Mouse (Mus musculus): ENCODE results near the gene Olfr1246. TPM values are rescaled to one million over a fixed set of nuclear protein-coding genes. Genes with fewer than 3 reads are reported as not detected.
"Not testable (repeated sequence)": the region's sequence is repeated elsewhere in the genome, so short reads cannot be mapped to it uniquely, and the experiment has no call there.

The Olfr1246 gene
- not detected in 2 replicates for polyA plus RNA-seq (2015; fragmentation: Nextera tagmentation; extraction: Ambion mirVana)

GRCm38 (mm10) chr2:89593057-89593456, at the start of gene Olfr1246:
Gene Olfr1246 (minus strand): TSS chr2:89593157.
- Histone ChIP-seq H3K9me3 (replicated peaks) (no peaks in the 10 kb centered on the region), H3K4me1 (replicated peaks) (no peaks in the 10 kb centered on the region), H3K4me3 (replicated peaks) (no peak within 1 kb of the TSS), H3K27me3 (no peaks in the 10 kb centered on the region), H3K4me2 (no peak within 1 kb of the TSS), H3K27ac (replicated peaks) (no peak within 1 kb of the TSS), H3K9ac (no peak within 1 kb of the TSS), H3K36me3 (replicated peaks) (no peaks in the 10 kb centered on the region)
- no peak for ATAC-seq (ENCODE audit: insufficient read depth)
- 55% methylated on average over 2 of the region's 2 CpGs for WGBS (ENCODE audit: insufficient replicate concordance)

GRCm38 (mm10) chr2:89634883-89635282, 41.9 kb upstream of the Olfr1246 start, which contains the start of gene Olfr1249:
Gene Olfr1249 (minus strand): TSS chr2:89634983.
- Histone ChIP-seq H3K4me1 (replicated peaks) (no peaks in the 10 kb centered on the region), H3K27me3 (no peaks in the 10 kb centered on the region), H3K4me3 (replicated peaks) (no peak within 1 kb of the TSS), H3K4me2 (no peak within 1 kb of the TSS), H3K9ac (no peak within 1 kb of the TSS), H3K36me3 (replicated peaks) (no peaks in the 10 kb centered on the region), H3K9me3 (replicated peaks) (no peaks in the 10 kb centered on the region), H3K27ac (replicated peaks) (no peak within 1 kb of the TSS)
- no peak for ATAC-seq (ENCODE audit: insufficient read depth)
- 68% methylated on average over 2 of the region's 2 CpGs for WGBS (ENCODE audit: insufficient replicate concordance)

GRCm38 (mm10) chr2:89618145-89618544, 25.2 kb upstream of the Olfr1246 start, which contains the start of gene Olfr1248:
Gene Olfr1248 (minus strand): TSS chr2:89618245.
- H3K4me2 ChIP-seq; H3K4me1 ChIP-seq (replicated peaks); H3K4me3 ChIP-seq (replicated peaks); H3K36me3 ChIP-seq (replicated peaks); H3K27me3 ChIP-seq; ATAC-seq (ENCODE audit: insufficient read depth); H3K9ac ChIP-seq; H3K9me3 ChIP-seq (replicated peaks); H3K27ac ChIP-seq (replicated peaks): not testable (repeated sequence)
- 55% methylated on average over 1 of the region's 1 CpGs for WGBS (ENCODE audit: insufficient replicate concordance)

GRCm38 (mm10) chr2:89614030-89614429, 21.1 kb upstream of the Olfr1246 start, which contains the start of gene Olfr1247:
Gene Olfr1247 (minus strand): TSS chr2:89614130.
- ATAC-seq (ENCODE audit: insufficient read depth), result no peak
- H3K4me1 ChIP-seq (replicated peaks), result no peaks in the 10 kb centered on the region

GRCm38 (mm10) chr2:89578347-89578746, 14.6 kb downstream of the Olfr1246 start, which contains the start of gene Olfr1245:
Gene Olfr1245 (minus strand): TSS chr2:89578447.
- no peaks in the 10 kb centered on the region for H3K27me3 ChIP-seq
- H3K27ac ChIP-seq (replicated peaks), result no peak within 1 kb of the TSS
- H3K9ac ChIP-seq, result no peak within 1 kb of the TSS
- no peak within 1 kb of the TSS for H3K4me3 ChIP-seq (replicated peaks)
- H3K9me3 ChIP-seq (replicated peaks), result no peaks in the 10 kb centered on the region
- H3K4me2 ChIP-seq, result no peak within 1 kb of the TSS
- 54% methylated on average over 1 of the region's 1 CpGs for WGBS (ENCODE audit: insufficient replicate concordance)
- H3K4me1 ChIP-seq (replicated peaks), result no peaks in the 10 kb centered on the region
- no peak for ATAC-seq (ENCODE audit: insufficient read depth)
- H3K36me3 ChIP-seq (replicated peaks), result no peaks in the 10 kb centered on the region

More at GRCm38 (mm10) chr2:89614030-89614429, 21.1 kb upstream of the Olfr1246 start, which contains the start of gene Olfr1247:
- H3K9ac ChIP-seq, result no peak within 1 kb of the TSS
- H3K4me2 ChIP-seq, result no peak within 1 kb of the TSS
- H3K27me3 ChIP-seq, result no peaks in the 10 kb centered on the region
- no peaks in the 10 kb centered on the region for H3K36me3 ChIP-seq (replicated peaks)
- H3K9me3 ChIP-seq (replicated peaks), result no peaks in the 10 kb centered on the region
- no peak within 1 kb of the TSS for H3K27ac ChIP-seq (replicated peaks)
- no peak within 1 kb of the TSS for H3K4me3 ChIP-seq (replicated peaks)
- WGBS (ENCODE audit: insufficient replicate concordance), result 72% methylated on average over 2 of the region's 2 CpGs

- not testable (repeated sequence) for H3K27ac ChIP-seq (replicated peaks); ATAC-seq (ENCODE audit: insufficient read depth); H3K9me3 ChIP-seq (replicated peaks); H3K27me3 ChIP-seq; H3K36me3 ChIP-seq (replicated peaks); H3K4me2 ChIP-seq; H3K9ac ChIP-seq; H3K4me1 ChIP-seq (replicated peaks); H3K4me3 ChIP-seq (replicated peaks)
- 41% methylated on average over 2 of the region's 2 CpGs for WGBS (ENCODE audit: insufficient replicate concordance)
These were observed 30.3 kb downstream of the Olfr1246 start for GRCm38 (mm10) chr2:89562706-89563105.

- WGBS (ENCODE audit: insufficient replicate concordance), result 52% methylated on average over 2 of the region's 2 CpGs
These were observed 48.4 kb downstream of the Olfr1246 start for GRCm38 (mm10) chr2:89544516-89544915.

GRCm38 (mm10) chr2:89539923-89540322, 53.0 kb downstream of the Olfr1246 start:
- Histone ChIP-seq H3K4me1 (replicated peaks) (no peaks in the 10 kb centered on the region), H3K4me3 (replicated peaks) (no peak overlapping the region), H3K27ac (replicated peaks) (no peak overlapping the region), H3K9me3 (replicated peaks) (no peaks in the 10 kb centered on the region), H3K9ac (no peak overlapping the region), H3K36me3 (replicated peaks) (no peaks in the 10 kb centered on the region), H3K4me2 (no peak overlapping the region), H3K27me3 (no peaks in the 10 kb centered on the region)
- 33% methylated on average over 1 of the region's 1 CpGs for WGBS (ENCODE audit: insufficient replicate concordance)
- ATAC-seq (ENCODE audit: insufficient read depth), result no peak

More at GRCm38 (mm10) chr2:89544516-89544915, 48.4 kb downstream of the Olfr1246 start:
- no peak overlapping the region for H3K4me2 ChIP-seq
- no peaks in the 10 kb centered on the region for H3K27me3 ChIP-seq
- H3K9me3 ChIP-seq (replicated peaks), result no peaks in the 10 kb centered on the region
- no peaks in the 10 kb centered on the region for H3K36me3 ChIP-seq (replicated peaks)
- H3K9ac ChIP-seq, result no peak overlapping the region
- no peak overlapping the region for H3K27ac ChIP-seq (replicated peaks)
- H3K4me1 ChIP-seq (replicated peaks), result no peaks in the 10 kb centered on the region
- H3K4me3 ChIP-seq (replicated peaks), result no peak overlapping the region
- no peak for ATAC-seq (ENCODE audit: insufficient read depth)

Other genes with a start within 250 kb of the Olfr1246 start
- not detected in 2 replicates for gene Olfr1234, start 228.3 kb downstream of the Olfr1246 start, polyA plus RNA-seq (2015; fragmentation: Nextera tagmentation; extraction: Ambion mirVana)
- gene Olfr1238, start 183.5 kb downstream of the Olfr1246 start, polyA plus RNA-seq (2015; fragmentation: Nextera tagmentation; extraction: Ambion mirVana), result not detected in 2 replicates
- not detected in 2 replicates for gene Olfr1239, start 172.8 kb downstream of the Olfr1246 start, polyA plus RNA-seq (2015; fragmentation: Nextera tagmentation; extraction: Ambion mirVana)
- gene Olfr1240, start 150.2 kb downstream of the Olfr1246 start, polyA plus RNA-seq (2015; fragmentation: Nextera tagmentation; extraction: Ambion mirVana), result not detected in 2 replicates
- gene Olfr1241, start 106.0 kb downstream of the Olfr1246 start, polyA plus RNA-seq (2015; fragmentation: Nextera tagmentation; extraction: Ambion mirVana), result not detected in 2 replicates
- gene Olfr1242, start 94.8 kb downstream of the Olfr1246 start, polyA plus RNA-seq (2015; fragmentation: Nextera tagmentation; extraction: Ambion mirVana), result not detected in 2 replicates
- not detected in 2 replicates for gene Olfr1243, start 61.7 kb downstream of the Olfr1246 start, polyA plus RNA-seq (2015; fragmentation: Nextera tagmentation; extraction: Ambion mirVana)
- not detected in 2 replicates for gene Olfr1245, start 14.7 kb downstream of the Olfr1246 start, polyA plus RNA-seq (2015; fragmentation: Nextera tagmentation; extraction: Ambion mirVana)
- not detected in 2 replicates for gene Olfr1247, start 21.0 kb upstream of the Olfr1246 start, polyA plus RNA-seq (2015; fragmentation: Nextera tagmentation; extraction: Ambion mirVana)
- gene Olfr1248, start 25.1 kb upstream of the Olfr1246 start, polyA plus RNA-seq (2015; fragmentation: Nextera tagmentation; extraction: Ambion mirVana), result not detected in 2 replicates
- not detected in 2 replicates for gene Olfr1249, start 41.8 kb upstream of the Olfr1246 start, polyA plus RNA-seq (2015; fragmentation: Nextera tagmentation; extraction: Ambion mirVana)
- gene Olfr1250, start 68.3 kb upstream of the Olfr1246 start, polyA plus RNA-seq (2015; fragmentation: Nextera tagmentation; extraction: Ambion mirVana), result not detected in 2 replicates
- gene Olfr1251, start 78.8 kb upstream of the Olfr1246 start, polyA plus RNA-seq (2015; fragmentation: Nextera tagmentation; extraction: Ambion mirVana), result not detected in 2 replicates
- gene Olfr1252, start 131.9 kb upstream of the Olfr1246 start, polyA plus RNA-seq (2015; fragmentation: Nextera tagmentation; extraction: Ambion mirVana), result not detected in 2 replicates
- not detected in 2 replicates for gene Olfr1253, start 163.9 kb upstream of the Olfr1246 start, polyA plus RNA-seq (2015; fragmentation: Nextera tagmentation; extraction: Ambion mirVana)
- gene Olfr1254, start 200.5 kb upstream of the Olfr1246 start, polyA plus RNA-seq (2015; fragmentation: Nextera tagmentation; extraction: Ambion mirVana), result not detected in 2 replicates
- gene Olfr1255, start 218.9 kb upstream of the Olfr1246 start, polyA plus RNA-seq (2015; fragmentation: Nextera tagmentation; extraction: Ambion mirVana), result not detected in 2 replicates
- not detected in 2 replicates for gene Olfr1256, start 248.4 kb upstream of the Olfr1246 start, polyA plus RNA-seq (2015; fragmentation: Nextera tagmentation; extraction: Ambion mirVana)

All from liver, embryonic 15.5 days (tissue).